12 mouse cellular contexts compared by ENCODE assay signal in genomic region chr11:117246981-117247431, GRCm38 (mm10). TPM values are rescaled to one million over a fixed set of nuclear protein-coding genes. Genes with fewer than 3 reads are reported as not detected.
DNase-seq lines count a peak whose midpoint lies in the region; ATAC-seq and TF ChIP-seq lines count a peak whose summit lies in the region.
"Had no signal": no experiment of that assay in that cellular context is flagged by ENCODE, and none has a peak within 500 bp of the region (broad histone marks: within the 10 kb centered on the region; RNA-seq: fewer than 3 reads in every experiment).

No protein-coding gene starts in this region.

- WGBS in hindbrain, embryonic 10.5 days, result 89% methylated on average over 9 of the region's 9 CpGs
- 82% methylated on average over 9 of the region's 9 CpGs for WGBS in hindbrain, embryonic 14.5 days
- 23% methylated on average over 9 of the region's 9 CpGs for WGBS in kidney, adult 2 months

- DNase-seq in hindbrain, embryonic 10.5 days (ENCODE audit: low spot score), result no peak
- no peak for DNase-seq in hindbrain, embryonic 14.5 days (ENCODE audit: low spot score)
- DNase-seq in heart, adult 9 months (ENCODE audit: low spot score in 2 of 2), result peak; percentile 80 to 81
- peak; percentile 91 for DNase-seq in kidney, adult 2 months
- DNase-seq in lung, postnatal 14 days, result peak; percentile 64
- DNase-seq in layer of hippocampus, adult 11-12 months (ENCODE audit: low spot score), result no peak
- no peak for DNase-seq in cerebellum, postnatal 25 days
- DNase-seq: layer of hippocampus, adult 9-11 months had no signal

- no peaks in the 10 kb centered on the region for H3K9me3 ChIP-seq in hindbrain, embryonic 10.5 days
- H3K9me3 ChIP-seq in hindbrain, embryonic 14.5 days (ENCODE audit: control insufficient read depth, low read length), result no peaks in the 10 kb centered on the region
- H3K9me3 ChIP-seq: forebrain, embryonic 13.5 days; stomach, embryonic 15.5 days had no signal

- peaks cover 62% of the 10 kb centered on the region for H3K4me1 ChIP-seq in hindbrain, embryonic 10.5 days (replicated peaks)
- H3K4me1 ChIP-seq in hindbrain, embryonic 14.5 days (replicated peaks; ENCODE audit: control insufficient read depth, insufficient read depth, low read length), result peaks cover 17% of the 10 kb centered on the region
- peaks cover 22% of the 10 kb centered on the region for H3K4me1 ChIP-seq in kidney, adult 2 months (ENCODE audit: control insufficient read depth, insufficient read depth, low read length)

- no peak for ATAC-seq in hindbrain, embryonic 14.5 days (ENCODE audit: low FRiP score)
- ATAC-seq: forebrain, embryonic 13.5 days had no signal

- H3K4me3 ChIP-seq in hindbrain, embryonic 10.5 days, result no peak overlapping the region
- no peak overlapping the region for H3K4me3 ChIP-seq in hindbrain, embryonic 14.5 days (replicated peaks; ENCODE audit: low read length)
- no peak overlapping the region for H3K4me3 ChIP-seq in kidney, adult 2 months (ENCODE audit: insufficient read depth, low read depth, low read length)
- H3K4me3 ChIP-seq: forebrain, embryonic 13.5 days; stomach, embryonic 15.5 days had no signal

- H3K36me3 ChIP-seq in hindbrain, embryonic 10.5 days, result no peaks in the 10 kb centered on the region
- H3K36me3 ChIP-seq in hindbrain, embryonic 14.5 days (replicated peaks; ENCODE audit: control insufficient read depth, insufficient read depth), result no peaks in the 10 kb centered on the region
- no peaks in the 10 kb centered on the region for H3K36me3 ChIP-seq in kidney, adult 2 months (ENCODE audit: control insufficient read depth, insufficient read depth, low read length)
- H3K36me3 ChIP-seq: stomach, embryonic 15.5 days had no signal

- H3K4me2 ChIP-seq in hindbrain, embryonic 14.5 days (replicated peaks), result no peak overlapping the region
- H3K4me2 ChIP-seq: forebrain, embryonic 13.5 days; stomach, embryonic 15.5 days had no signal

- no peaks in the 10 kb centered on the region for H3K27me3 ChIP-seq in hindbrain, embryonic 10.5 days (ENCODE audit: insufficient read depth, poor library complexity, severe bottlenecking)
- no peaks in the 10 kb centered on the region for H3K27me3 ChIP-seq in hindbrain, embryonic 14.5 days (ENCODE audit: control insufficient read depth, insufficient read depth, low read length)
- no peaks in the 10 kb centered on the region for H3K27me3 ChIP-seq in kidney, adult 2 months (replicated peaks; ENCODE audit: control insufficient read depth, insufficient read depth, low read length)
- H3K27me3 ChIP-seq: CH12.LX; forebrain, embryonic 13.5 days; stomach, embryonic 15.5 days had no signal

- peak overlapping the region; percentile 6; the same call in 1 of the 2 replicates for H3K27ac ChIP-seq in hindbrain, embryonic 10.5 days
- H3K27ac ChIP-seq in hindbrain, embryonic 14.5 days, result no peak overlapping the region
- peak overlapping the region; percentile 72 for H3K27ac ChIP-seq in kidney, adult 2 months (ENCODE audit: insufficient read depth, low read depth, low read length)
- H3K27ac ChIP-seq: forebrain, embryonic 13.5 days; macrophage; stomach, embryonic 15.5 days had no signal

- H3K9ac ChIP-seq in hindbrain, embryonic 14.5 days, result no peak overlapping the region
- H3K9ac ChIP-seq: forebrain, embryonic 13.5 days; stomach, embryonic 15.5 days had no signal

- no peak for TF ChIP-seq CTCF in kidney, adult 2 months (conservative IDR thresholded peaks at IDR 0.05; ENCODE audit: insufficient read depth, insufficient read length, low read depth, low read length)

- no peak for TF ChIP-seq POLR2A in kidney, adult 2 months (IDR thresholded peaks at IDR 0.05; ENCODE audit: low read depth, low read length)

RNA-seq across cellular contexts. Expression of gene Sept9, which starts 47.5 kb away (rescaled TPM):
- 186 and 206 TPM in 2 replicates for polyA plus RNA-seq in hindbrain, embryonic 10.5 days (2016; fragmentation: Nextera tagmentation; extraction: Ambion mirVana)
- polyA plus RNA-seq in hindbrain, embryonic 14.5 days (2014; fragmentation: Nextera tagmentation; extraction: Ambion mirVana), result 96.5 and 96.9 TPM in 2 replicates
- 22.2 and 25.9 TPM in 2 replicates for polyA plus RNA-seq in kidney, adult 2 months (2012; rRNA removed)

Comparison
In these comparisons a context has a peak if more than half of its experiments do, and no peak if none do; other contexts are left out.
1. DNase-seq: peak in heart, adult 9 months (2 of 2), kidney, adult 2 months (single experiment) and lung, postnatal 14 days (single experiment); none in hindbrain, embryonic 10.5 days (single experiment), hindbrain, embryonic 14.5 days (single experiment), layer of hippocampus, adult 11-12 months (single experiment) and cerebellum, postnatal 25 days (0 of 2).